Comparison of ENCODE assay signal across 14 mouse cellular contexts in genomic region chr16:90899498-90899897, GRCm38 (mm10). TPM values are rescaled to one million over a fixed set of nuclear protein-coding genes. Genes with fewer than 3 reads are reported as not detected.
A peak's percentile ranks its signal among the peaks of the same experiment; 100 is the strongest.
DNase-seq lines count a peak whose midpoint lies in the region; ATAC-seq and TF ChIP-seq lines count a peak whose summit lies in the region.
"Had no signal": no experiment of that assay in that cellular context is flagged by ENCODE, and none has a peak within 500 bp of the region (broad histone marks: within the 10 kb centered on the region; RNA-seq: fewer than 3 reads in every experiment).

No protein-coding gene starts in this region.

- no peaks in the 10 kb centered on the region for H3K9me3 ChIP-seq in intestine, embryonic 15.5 days
- H3K9me3 ChIP-seq: limb, embryonic 12.5 days; midbrain, embryonic 13.5 days; neural tube, embryonic 13.5 days had no signal

- peaks cover 6% of the 10 kb centered on the region; the same call in 1 of the 2 replicates for H3K4me1 ChIP-seq in heart, adult 2 months (ENCODE audit: control insufficient read depth, insufficient read depth, low read length)
- no peaks in the 10 kb centered on the region for H3K4me1 ChIP-seq in intestine, embryonic 15.5 days (replicated peaks)
- H3K4me1 ChIP-seq: limb, embryonic 12.5 days; midbrain, embryonic 13.5 days; neural tube, embryonic 13.5 days had no signal

- H3K4me2 ChIP-seq in intestine, embryonic 15.5 days (replicated peaks) = no peak overlapping the region
- H3K4me2 ChIP-seq: limb, embryonic 12.5 days; midbrain, embryonic 13.5 days; neural tube, embryonic 13.5 days had no signal

- no peak for ATAC-seq in intestine, embryonic 15.5 days
- ATAC-seq: intestine, postnatal 0 days; midbrain, embryonic 13.5 days had no signal

- intact Hi-C loops in heart, adult 2 months (cut with DNase I) = no loop called here

- 63% methylated on average over 12 of the region's 12 CpGs for WGBS in heart, adult 2 months
- WGBS in intestine, embryonic 15.5 days = 40% methylated on average over 12 of the region's 12 CpGs

- TF ChIP-seq CTCF in heart, adult 2 months (IDR thresholded peaks at IDR 0.05) = no peak

- peak; percentile 81 for DNase-seq in heart, adult 11 months
- DNase-seq in heart, adult 2 months = no peak
- peak; percentile 40 for DNase-seq in lung, postnatal 10 days
- DNase-seq in lung, postnatal 14 days = no peak
- DNase-seq in adrenal gland, postnatal 36 days = peak; percentile 85 to 88
- peak; percentile 37 to 58 for DNase-seq in kidney, postnatal 4 days
- no peak for DNase-seq in cerebellum, postnatal 14 days
- DNase-seq: right cerebral cortex, postnatal 25 days had no signal

- H3K4me3 ChIP-seq in heart, adult 2 months = no peak overlapping the region
- no peak overlapping the region for H3K4me3 ChIP-seq in intestine, embryonic 15.5 days (replicated peaks)
- H3K4me3 ChIP-seq: erythroblast, embryonic 14.5 days; limb, embryonic 12.5 days; midbrain, embryonic 13.5 days; neural tube, embryonic 13.5 days had no signal

- H3K79me2 ChIP-seq in heart, adult 2 months (replicated peaks; ENCODE audit: control insufficient read depth, insufficient read depth, low read length) = no peaks in the 10 kb centered on the region

- H3K27me3 ChIP-seq in heart, adult 2 months (ENCODE audit: control insufficient read depth, insufficient read depth, low read length) = no peaks in the 10 kb centered on the region
- no peaks in the 10 kb centered on the region for H3K27me3 ChIP-seq in intestine, embryonic 15.5 days (replicated peaks)
- H3K27me3 ChIP-seq: limb, embryonic 12.5 days; midbrain, embryonic 13.5 days; neural tube, embryonic 13.5 days had no signal

- no peak for TF ChIP-seq EP300 in heart, adult 2 months (IDR thresholded peaks at IDR 0.05; ENCODE audit: insufficient read depth, low read depth, low read length)

- no peak overlapping the region for H3K27ac ChIP-seq in heart, adult 2 months
- no peak overlapping the region for H3K27ac ChIP-seq in intestine, embryonic 15.5 days
- H3K27ac ChIP-seq: limb, embryonic 12.5 days; midbrain, embryonic 13.5 days; neural tube, embryonic 13.5 days had no signal

- TF ChIP-seq POLR2A in heart, adult 2 months (IDR thresholded peaks at IDR 0.05; ENCODE audit: insufficient read depth, low read depth, low read length) = no peak

- H3K9ac ChIP-seq in heart, adult 2 months (ENCODE audit: low read depth, low read length) = no peak overlapping the region
- H3K9ac ChIP-seq in intestine, embryonic 15.5 days = no peak overlapping the region
- H3K9ac ChIP-seq: limb, embryonic 12.5 days; midbrain, embryonic 13.5 days; neural tube, embryonic 13.5 days had no signal

- H3K36me3 ChIP-seq in heart, adult 2 months (ENCODE audit: control insufficient read depth, insufficient read depth, low read length) = no peaks in the 10 kb centered on the region
- H3K36me3 ChIP-seq in intestine, embryonic 15.5 days = no peaks in the 10 kb centered on the region
- H3K36me3 ChIP-seq: limb, embryonic 12.5 days; midbrain, embryonic 13.5 days; neural tube, embryonic 13.5 days had no signal

RNA-seq across cellular contexts. Expression of gene Cfap298, which starts 35.4 kb away (rescaled TPM):
- 10 to 100 TPM; 24.2 to 27.5 TPM for total RNA-seq in heart, adult 2 months (2021)
- 8.2 TPM in 2 replicates for polyA plus RNA-seq in heart, adult 2 months (2012; rRNA removed)
- total RNA-seq in adrenal gland, postnatal 36 days (2021) = 10 to 100 TPM; 32.3 to 34.8 TPM
- 36.1 and 42.4 TPM in 2 replicates for polyA plus RNA-seq in intestine, embryonic 15.5 days (2015; fragmentation: Nextera tagmentation; extraction: Ambion mirVana)

Comparison
In these comparisons a context has a peak if more than half of its experiments do, and no peak if none do; other contexts are left out.
1. DNase-seq: peak in heart, adult 11 months (single experiment), lung, postnatal 10 days (single experiment), adrenal gland, postnatal 36 days (2 of 2) and kidney, postnatal 4 days (2 of 2); none in heart, adult 2 months (0 of 2), lung, postnatal 14 days (single experiment) and cerebellum, postnatal 14 days (0 of 2).